Mouse (Mus musculus): ENCODE results near the gene Sars.

DNA sequence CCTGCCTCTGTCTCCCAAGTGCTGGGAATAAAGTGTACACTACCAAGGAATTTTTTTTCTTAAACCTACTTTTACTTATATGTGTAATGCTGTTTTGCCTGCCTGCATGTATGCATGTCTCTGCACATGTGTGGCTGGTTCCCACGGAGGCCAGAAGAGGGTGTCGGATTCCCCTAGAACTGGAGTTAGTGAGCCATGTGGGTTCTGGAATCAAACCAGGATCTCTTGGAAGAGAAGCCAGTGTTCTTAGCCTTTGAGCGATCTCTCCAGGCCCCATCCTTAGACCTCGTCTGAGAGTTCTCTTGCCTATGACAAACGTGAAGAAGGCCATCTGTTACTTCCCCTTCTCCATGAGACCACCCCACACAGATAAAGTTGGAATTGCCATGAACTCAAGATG, 30.5 kb upstream of the Sars start:
- TF ChIP-seq CTCF (IDR thresholded peaks at IDR 0.05; ENCODE audit: low read depth, low read length) (no peak), POLR2A (IDR thresholded peaks at IDR 0.05; ENCODE audit: borderline replicate concordance, low read depth, low read length) (no peak)

Data from bone marrow macrophage, adult 2 months (primary cell).